In the genomic region with DNA sequence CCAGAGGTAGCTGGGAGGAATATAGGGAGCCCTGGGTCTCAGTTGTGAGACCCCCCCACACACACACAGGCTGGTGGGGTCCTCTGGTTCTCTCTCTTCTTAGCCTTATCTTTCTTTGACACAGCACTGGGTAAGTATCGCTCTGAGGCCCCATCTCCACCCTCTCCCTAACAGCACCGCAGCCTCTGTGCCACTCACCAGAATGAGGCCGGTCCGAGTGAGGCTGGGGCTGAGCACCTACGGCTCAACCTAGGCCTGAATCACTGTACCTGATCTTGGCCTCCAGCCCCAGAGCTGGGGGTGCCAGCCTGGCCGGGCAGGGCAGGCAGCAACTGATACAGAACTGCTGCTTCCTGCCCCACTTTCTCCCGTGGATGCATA, we compare ENCODE assay signal across 17 mouse cellular contexts. TPM values are rescaled to one million over a fixed set of nuclear protein-coding genes. Genes with fewer than 3 reads are reported as not detected.
DNase-seq lines count a peak whose midpoint lies in the region; ATAC-seq lines count a peak whose summit lies in the region.
"Had no signal": no experiment of that assay in that cellular context is flagged by ENCODE, and none has a peak within 500 bp of the region (broad histone marks: within the 10 kb centered on the region; RNA-seq: fewer than 3 reads in every experiment).

No protein-coding gene starts in this region.

- peaks cover 4% of the 10 kb centered on the region; the same call in 1 of the 2 replicates for H3K4me1 ChIP-seq in forebrain, embryonic 10.5 days
- no peaks in the 10 kb centered on the region for H3K4me1 ChIP-seq in forebrain, embryonic 12.5 days
- peaks cover 7% of the 10 kb centered on the region; the same call in 1 of the 2 replicates for H3K4me1 ChIP-seq in kidney, embryonic 14.5 days (ENCODE audit: control insufficient read depth, insufficient read depth, low read length)
- H3K4me1 ChIP-seq in kidney, embryonic 15.5 days = peaks cover 19% of the 10 kb centered on the region
- H3K4me1 ChIP-seq in liver, embryonic 11.5 days (replicated peaks; ENCODE audit: control insufficient read depth, insufficient read depth, low read length) = peaks cover 20% of the 10 kb centered on the region
- H3K4me1 ChIP-seq in stomach, embryonic 15.5 days = no peaks in the 10 kb centered on the region
- H3K4me1 ChIP-seq: hindbrain, embryonic 13.5 days had no signal

- H3K36me3 ChIP-seq in forebrain, embryonic 10.5 days (replicated peaks) = no peaks in the 10 kb centered on the region
- H3K36me3 ChIP-seq in forebrain, embryonic 12.5 days (replicated peaks) = no peaks in the 10 kb centered on the region
- no peaks in the 10 kb centered on the region for H3K36me3 ChIP-seq in kidney, embryonic 14.5 days (ENCODE audit: control insufficient read depth, insufficient read depth, low read length)
- no peaks in the 10 kb centered on the region for H3K36me3 ChIP-seq in kidney, embryonic 15.5 days
- H3K36me3 ChIP-seq in liver, embryonic 11.5 days (ENCODE audit: control insufficient read depth, insufficient read depth, low read length) = no peaks in the 10 kb centered on the region
- H3K36me3 ChIP-seq in stomach, embryonic 15.5 days = no peaks in the 10 kb centered on the region
- H3K36me3 ChIP-seq: hindbrain, embryonic 13.5 days had no signal

- H3K27me3 ChIP-seq in forebrain, embryonic 10.5 days (ENCODE audit: poor library complexity, severe bottlenecking) = no peaks in the 10 kb centered on the region
- no peaks in the 10 kb centered on the region; the same call in 1 of the 2 replicates for H3K27me3 ChIP-seq in forebrain, embryonic 12.5 days
- H3K27me3 ChIP-seq in kidney, embryonic 14.5 days (ENCODE audit: control insufficient read depth, insufficient read depth, low read length) = no peaks in the 10 kb centered on the region
- H3K27me3 ChIP-seq in kidney, embryonic 15.5 days = no peaks in the 10 kb centered on the region
- no peaks in the 10 kb centered on the region; the same call in 1 of the 2 replicates for H3K27me3 ChIP-seq in liver, embryonic 11.5 days (replicated peaks; ENCODE audit: control insufficient read depth, insufficient read depth, low read length)
- no peaks in the 10 kb centered on the region for H3K27me3 ChIP-seq in stomach, embryonic 15.5 days (replicated peaks)
- H3K27me3 ChIP-seq: Patski had no signal

- no peak overlapping the region for H3K4me3 ChIP-seq in forebrain, embryonic 10.5 days
- H3K4me3 ChIP-seq in forebrain, embryonic 12.5 days (replicated peaks) = no peak overlapping the region
- H3K4me3 ChIP-seq in kidney, embryonic 14.5 days (ENCODE audit: low read length) = no peak overlapping the region
- no peak overlapping the region for H3K4me3 ChIP-seq in kidney, embryonic 15.5 days (replicated peaks)
- H3K4me3 ChIP-seq in liver, embryonic 11.5 days (ENCODE audit: low read depth, low read length) = peak overlapping the region; percentile 14; the same call in 1 of the 2 replicates
- H3K4me3 ChIP-seq in stomach, embryonic 15.5 days (replicated peaks) = no peak overlapping the region
- H3K4me3 ChIP-seq: hindbrain, embryonic 13.5 days; myocyte had no signal

- H3K4me2 ChIP-seq in forebrain, embryonic 12.5 days = no peak overlapping the region
- H3K4me2 ChIP-seq in kidney, embryonic 14.5 days (replicated peaks; ENCODE audit: low read depth, low read length) = no peak overlapping the region
- no peak overlapping the region for H3K4me2 ChIP-seq in kidney, embryonic 15.5 days
- peak overlapping the region; percentile 59 for H3K4me2 ChIP-seq in liver, embryonic 11.5 days
- H3K4me2 ChIP-seq in stomach, embryonic 15.5 days = no peak overlapping the region
- H3K4me2 ChIP-seq: hindbrain, embryonic 13.5 days; midbrain, embryonic 11.5 days had no signal

- H3K27ac ChIP-seq in forebrain, embryonic 10.5 days = peak overlapping the region; percentile 66
- H3K27ac ChIP-seq in forebrain, embryonic 12.5 days = no peak overlapping the region
- no peak overlapping the region for H3K27ac ChIP-seq in kidney, embryonic 14.5 days (ENCODE audit: low read depth, low read length)
- no peak overlapping the region for H3K27ac ChIP-seq in kidney, embryonic 15.5 days
- peak overlapping the region; percentile 88 for H3K27ac ChIP-seq in liver, embryonic 11.5 days (ENCODE audit: low read depth, low read length)
- H3K27ac ChIP-seq in stomach, embryonic 15.5 days = no peak overlapping the region; the same call in 1 of the 2 replicates
- H3K27ac ChIP-seq: hindbrain, embryonic 13.5 days had no signal

- no peak overlapping the region for H3K9ac ChIP-seq in forebrain, embryonic 12.5 days
- peak overlapping the region; percentile 18; the same call in 1 of the 2 replicates for H3K9ac ChIP-seq in kidney, embryonic 14.5 days (ENCODE audit: low read depth, low read length)
- no peak overlapping the region for H3K9ac ChIP-seq in kidney, embryonic 15.5 days
- peak overlapping the region; percentile 53; the same call in 1 of the 2 replicates for H3K9ac ChIP-seq in liver, embryonic 11.5 days (ENCODE audit: low read depth, low read length)
- H3K9ac ChIP-seq in stomach, embryonic 15.5 days = no peak overlapping the region
- H3K9ac ChIP-seq: hindbrain, embryonic 13.5 days had no signal

- no peak for ATAC-seq in forebrain, embryonic 12.5 days (ENCODE audit: low FRiP score)
- ATAC-seq in kidney, embryonic 14.5 days (ENCODE audit: low FRiP score, low TSS enrichment) = no peak
- no peak; the same call in 1 of the 2 replicates for ATAC-seq in kidney, embryonic 15.5 days (replicated peaks; ENCODE audit: low FRiP score)
- ATAC-seq in liver, embryonic 11.5 days (replicated peaks; ENCODE audit: low FRiP score) = peak; percentile 91
- ATAC-seq in stomach, embryonic 15.5 days (ENCODE audit: insufficient read depth, low FRiP score, low read depth) = peak; percentile 88
- ATAC-seq: Patski had no signal

- no peak for DNase-seq in forebrain, embryonic 10.5 days (ENCODE audit: extremely low spot score, low spot score)
- peak; percentile 46 for DNase-seq in liver, embryonic 11.5 days (ENCODE audit: low spot score)
- DNase-seq in left cerebral cortex, adult 8-10 months (ENCODE audit: low spot score in 2 of 2) = no peak
- no peak for DNase-seq in neural tube, embryonic 10.5 days (ENCODE audit: extremely low spot score, low spot score)
- DNase-seq: cerebellum, adult 2 months; thymus, postnatal 14 days had no signal

- WGBS in forebrain, embryonic 10.5 days = 93% methylated on average over 7 of the region's 7 CpGs
- 86% methylated on average over 7 of the region's 7 CpGs for WGBS in forebrain, embryonic 12.5 days
- 83% methylated on average over 7 of the region's 7 CpGs for WGBS in kidney, embryonic 14.5 days
- 87% methylated on average over 7 of the region's 7 CpGs for WGBS in kidney, embryonic 15.5 days
- 52% methylated on average over 7 of the region's 7 CpGs for WGBS in liver, embryonic 11.5 days
- WGBS in stomach, embryonic 15.5 days = 67% methylated on average over 7 of the region's 7 CpGs

- H3K9me3 ChIP-seq in forebrain, embryonic 10.5 days = no peaks in the 10 kb centered on the region
- H3K9me3 ChIP-seq in forebrain, embryonic 12.5 days = no peaks in the 10 kb centered on the region
- H3K9me3 ChIP-seq in kidney, embryonic 14.5 days (ENCODE audit: control insufficient read depth, low read length) = no peaks in the 10 kb centered on the region
- no peaks in the 10 kb centered on the region for H3K9me3 ChIP-seq in kidney, embryonic 15.5 days (replicated peaks)
- no peaks in the 10 kb centered on the region for H3K9me3 ChIP-seq in liver, embryonic 11.5 days (ENCODE audit: control insufficient read depth, low read length)
- H3K9me3 ChIP-seq in stomach, embryonic 15.5 days = no peaks in the 10 kb centered on the region
- H3K9me3 ChIP-seq: hindbrain, embryonic 13.5 days had no signal

RNA-seq across cellular contexts. Expression of a gene that starts 15.2 kb away (rescaled TPM):
- 0.06 and 0.10 TPM in 2 replicates for polyA plus RNA-seq in forebrain, embryonic 10.5 days (2016; fragmentation: Nextera tagmentation; extraction: Ambion mirVana)
- polyA plus RNA-seq in forebrain, embryonic 12.5 days (2016; fragmentation: Nextera tagmentation; extraction: Ambion mirVana) = 0.10 TPM in 1 of 2 replicates, not detected in the other
- 0.09 and 0.39 TPM in 2 replicates for polyA plus RNA-seq in kidney, embryonic 14.5 days (2014; fragmentation: Nextera tagmentation; extraction: Ambion mirVana)
- polyA plus RNA-seq in kidney, embryonic 15.5 days (2015; fragmentation: Nextera tagmentation; extraction: Ambion mirVana) = 0.21 and 0.26 TPM in 2 replicates
- 0.06 and 0.11 TPM in 2 replicates for polyA plus RNA-seq in liver, embryonic 11.5 days (2014; fragmentation: Nextera tagmentation; extraction: Ambion mirVana)
- polyA plus RNA-seq in stomach, embryonic 15.5 days (2015; fragmentation: Nextera tagmentation; extraction: Ambion mirVana) = 0.19 and 0.23 TPM in 2 replicates
- under 1 TPM in 2 of 4 experiments, not detected in 2; 0.11 to 0.16 TPM for total RNA-seq in left cerebral cortex, adult 8-10 months (2022)
- total RNA-seq: gastrocnemius, postnatal 4 days had no signal
- polyA plus RNA-seq: hindbrain, embryonic 13.5 days had no signal

RNA-seq across cellular contexts. Expression of a gene that starts 45.4 kb away (rescaled TPM):
- polyA plus RNA-seq in forebrain, embryonic 10.5 days (2016; fragmentation: Nextera tagmentation; extraction: Ambion mirVana) = 0.30 and 0.66 TPM in 2 replicates
- 0.45 and 0.74 TPM in 2 replicates for polyA plus RNA-seq in forebrain, embryonic 12.5 days (2016; fragmentation: Nextera tagmentation; extraction: Ambion mirVana)
- polyA plus RNA-seq in kidney, embryonic 14.5 days (2014; fragmentation: Nextera tagmentation; extraction: Ambion mirVana) = 13.9 and 22.6 TPM in 2 replicates
- 18.7 and 21.4 TPM in 2 replicates for polyA plus RNA-seq in kidney, embryonic 15.5 days (2015; fragmentation: Nextera tagmentation; extraction: Ambion mirVana)
- 2.4 and 2.8 TPM in 2 replicates for polyA plus RNA-seq in liver, embryonic 11.5 days (2014; fragmentation: Nextera tagmentation; extraction: Ambion mirVana)
- polyA plus RNA-seq in stomach, embryonic 15.5 days (2015; fragmentation: Nextera tagmentation; extraction: Ambion mirVana) = 2.7 and 3.0 TPM in 2 replicates
- total RNA-seq in left cerebral cortex, adult 8-10 months (2022) = 10 to 100 TPM; 18.8 to 23.9 (median 23.5) TPM

RNA-seq across cellular contexts. Expression of a gene that starts 50.3 kb away (rescaled TPM):
- polyA plus RNA-seq in forebrain, embryonic 10.5 days (2016; fragmentation: Nextera tagmentation; extraction: Ambion mirVana) = 0.16 and 0.23 TPM in 2 replicates
- polyA plus RNA-seq in forebrain, embryonic 12.5 days (2016; fragmentation: Nextera tagmentation; extraction: Ambion mirVana) = 0.06 TPM in 1 of 2 replicates, not detected in the other
- polyA plus RNA-seq in kidney, embryonic 14.5 days (2014; fragmentation: Nextera tagmentation; extraction: Ambion mirVana) = 0.08 and 0.21 TPM in 2 replicates
- 0.05 and 0.08 TPM in 2 replicates for polyA plus RNA-seq in kidney, embryonic 15.5 days (2015; fragmentation: Nextera tagmentation; extraction: Ambion mirVana)
- polyA plus RNA-seq in liver, embryonic 11.5 days (2014; fragmentation: Nextera tagmentation; extraction: Ambion mirVana) = 0.56 and 0.96 TPM in 2 replicates
- 0.09 and 0.18 TPM in 2 replicates for polyA plus RNA-seq in stomach, embryonic 15.5 days (2015; fragmentation: Nextera tagmentation; extraction: Ambion mirVana)
- total RNA-seq in left cerebral cortex, adult 8-10 months (2022) = not detected
- total RNA-seq: layer of hippocampus, adult 8-10 months; left cerebral cortex, postnatal 10 days had no signal
- polyA plus RNA-seq: cerebellum, adult 2 months; hindbrain, embryonic 13.5 days; midbrain, embryonic 11.5 days; Patski had no signal

Comparison
In these comparisons a context has a peak if more than half of its experiments do, and no peak if none do; other contexts are left out.
1. H3K27ac ChIP-seq: peak in forebrain, embryonic 10.5 days (single experiment) and liver, embryonic 11.5 days (single experiment); none in forebrain, embryonic 12.5 days (single experiment), kidney, embryonic 14.5 days (single experiment), kidney, embryonic 15.5 days (single experiment) and stomach, embryonic 15.5 days (single experiment).
2. H3K9ac ChIP-seq: peak in kidney, embryonic 14.5 days (single experiment) and liver, embryonic 11.5 days (single experiment); none in forebrain, embryonic 12.5 days (single experiment), kidney, embryonic 15.5 days (single experiment) and stomach, embryonic 15.5 days (single experiment).
3. ATAC-seq: peak in liver, embryonic 11.5 days (single experiment) and stomach, embryonic 15.5 days (single experiment); none in forebrain, embryonic 12.5 days (single experiment), kidney, embryonic 14.5 days (single experiment) and kidney, embryonic 15.5 days (single experiment).